Mouse (Mus musculus) kidney, postnatal 25 days (tissue): ENCODE results near the gene Tmprss12.

ENCODE experiments used
- DNase-seq, 2 experiments: peaks; one replicate each; pipeline ENCODE4 v3.0.0; 2021; ENCODE audit warnings: mixed read lengths in 2 of 2

Gene Tmprss12

DNA sequence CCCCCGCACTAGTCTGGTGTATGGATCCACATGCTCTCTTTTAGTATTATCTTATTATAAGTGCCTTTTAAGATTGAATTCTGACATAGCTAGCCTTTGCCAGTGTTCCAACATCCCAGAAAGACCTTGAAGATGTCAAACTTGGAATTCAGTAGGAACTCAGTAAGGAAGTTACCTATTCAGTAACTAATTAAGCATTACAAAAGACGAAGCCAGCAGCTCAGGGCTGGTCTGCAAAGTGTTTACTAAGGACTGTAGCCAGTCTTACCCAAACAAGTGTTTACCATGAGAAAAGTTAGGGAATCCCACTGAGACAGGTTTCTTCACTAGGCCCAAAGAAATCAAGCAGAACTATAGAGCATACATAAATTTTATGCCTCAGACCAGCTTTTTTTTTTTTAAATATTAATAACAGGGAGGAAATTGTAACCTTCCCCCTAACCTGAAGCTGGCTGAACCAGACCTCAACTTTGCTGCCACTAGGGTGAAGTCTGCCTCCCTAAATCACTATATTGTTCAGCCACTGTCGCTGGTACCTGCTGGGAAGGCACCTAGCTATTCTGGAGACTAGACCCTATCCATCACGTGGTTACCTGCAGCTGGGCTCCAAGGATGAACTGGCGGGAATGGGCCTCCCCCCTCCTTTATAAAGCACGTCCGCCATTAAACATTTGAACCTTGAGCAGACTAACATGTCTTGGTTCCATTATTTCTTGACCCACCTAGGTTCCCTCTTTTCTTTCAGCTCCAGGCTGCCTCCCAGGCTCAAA is 5.7 kb upstream of the Tmprss12 start:
- DNase-seq = peak in 1 of 2 experiments; percentile 13

DNA sequence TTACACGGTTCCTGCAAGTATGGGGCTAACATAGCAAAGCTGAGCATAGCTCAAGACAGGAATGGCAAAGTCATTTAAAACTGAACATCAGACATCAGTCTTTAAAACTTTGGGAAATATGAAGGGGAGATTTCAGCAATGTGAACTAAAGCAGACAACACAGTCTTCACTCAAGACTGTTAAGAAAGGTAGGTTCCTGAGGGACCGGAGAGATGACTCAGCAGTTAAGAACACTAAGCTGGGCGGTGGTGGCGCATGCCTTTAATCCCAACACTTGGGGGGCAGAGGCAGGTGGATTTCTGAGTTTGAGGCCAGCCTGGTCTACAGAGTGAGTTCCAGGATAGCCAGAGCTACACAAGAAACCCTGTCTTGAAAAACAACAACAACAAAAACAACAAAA is 4.2 kb upstream of the Tmprss12 start:
- DNase-seq = no peak

DNA sequence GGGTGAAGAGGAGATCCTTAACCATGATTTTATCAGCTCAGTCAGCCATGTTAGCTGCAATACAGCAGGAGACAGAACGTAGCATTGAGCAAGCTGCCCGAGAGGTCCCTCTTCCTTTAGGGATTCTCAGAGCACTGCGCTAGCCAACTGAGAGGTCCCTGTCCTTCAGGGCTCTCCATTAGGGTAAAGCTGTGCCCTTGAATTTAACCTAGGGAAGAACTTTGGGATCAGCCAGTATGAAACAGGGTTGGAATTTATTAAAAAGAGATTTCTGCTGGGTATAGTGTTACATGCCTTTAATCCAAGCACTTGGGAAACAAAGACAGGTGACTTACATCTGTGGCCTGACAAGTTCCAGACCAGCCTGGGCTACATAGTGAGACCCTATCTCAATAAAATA is 3.1 kb upstream of the Tmprss12 start:
- no peak for DNase-seq

DNA sequence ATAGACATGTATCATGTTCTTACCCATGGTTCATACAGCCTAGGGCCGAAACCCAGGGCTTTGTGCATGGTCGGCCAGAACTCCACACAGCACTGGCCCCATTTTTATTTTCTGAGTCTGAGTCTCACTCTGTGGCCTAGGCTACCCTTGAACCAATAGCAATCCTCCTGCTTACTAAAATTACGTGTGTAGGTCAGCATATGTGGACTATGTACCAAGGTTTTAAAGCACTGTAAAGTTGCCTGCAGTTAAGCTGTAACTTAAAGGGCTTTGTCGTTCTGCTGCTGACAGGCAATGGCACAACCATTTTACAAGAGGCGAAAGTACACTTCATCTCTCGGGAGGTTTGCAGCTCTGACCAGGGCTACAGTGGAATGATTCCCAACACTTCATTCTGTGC is 8.3 kb downstream of the Tmprss12 start:
- DNase-seq = no peak

DNA sequence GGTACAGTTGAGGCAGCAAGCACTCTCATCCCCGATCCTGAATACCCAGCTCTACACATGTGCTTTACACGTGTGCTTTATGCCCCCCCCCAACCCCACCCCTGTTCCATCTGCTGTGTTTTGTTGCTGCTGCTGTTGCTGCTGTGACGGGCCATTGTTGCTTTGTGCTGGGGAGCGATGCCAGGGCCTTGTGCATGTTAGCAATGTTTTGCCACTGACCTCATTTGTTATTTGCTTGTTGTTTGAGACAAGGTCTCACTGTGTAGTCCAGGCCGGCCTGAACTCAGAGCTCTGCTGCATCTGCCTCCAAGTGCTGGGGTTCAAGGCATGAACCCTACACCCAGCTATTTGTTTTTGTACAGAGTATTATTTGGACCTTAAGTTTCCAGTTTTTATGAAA is 10.2 kb downstream of the Tmprss12 start:
- no peak for DNase-seq

DNA sequence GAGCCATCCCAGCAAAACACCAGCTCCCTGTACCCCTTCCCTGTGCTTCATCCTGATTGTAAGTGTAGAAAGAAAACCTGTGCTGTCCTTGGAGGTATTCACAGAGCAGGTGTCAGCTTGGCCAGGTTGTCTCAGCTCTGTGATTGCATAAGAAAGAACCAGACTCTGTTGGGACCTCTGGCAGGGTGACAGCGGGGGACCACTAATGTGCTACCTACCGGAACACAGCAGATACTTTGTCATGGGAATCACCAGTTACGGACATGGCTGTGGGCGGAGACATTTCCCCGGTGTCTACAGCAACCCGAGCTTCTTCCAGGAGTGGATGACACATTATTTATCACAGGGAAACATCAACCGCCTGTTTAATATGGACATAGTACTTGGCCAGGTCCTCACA is 11.7 kb downstream of the Tmprss12 start:
- no peak for DNase-seq

DNA sequence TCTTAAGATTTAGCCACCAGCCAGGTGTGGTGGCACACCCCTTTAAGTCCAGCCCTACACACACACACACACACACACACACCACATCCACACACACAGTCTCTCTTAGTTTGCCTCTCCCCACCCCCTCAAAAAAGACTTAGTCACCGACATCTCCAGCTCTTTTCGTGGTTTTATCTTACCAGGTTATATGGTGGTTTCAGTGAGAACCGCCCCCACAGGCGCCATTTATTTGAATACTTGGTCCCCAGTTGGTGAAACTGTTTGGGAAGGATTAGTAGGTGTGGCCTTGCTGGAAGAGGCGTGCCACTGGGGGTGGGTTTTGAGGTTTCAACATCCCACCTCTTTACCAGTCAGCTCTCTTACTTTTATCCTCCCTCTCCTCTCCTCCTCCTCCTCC is 17.2 kb downstream of the Tmprss12 start:
- DNase-seq = no peak

DNA sequence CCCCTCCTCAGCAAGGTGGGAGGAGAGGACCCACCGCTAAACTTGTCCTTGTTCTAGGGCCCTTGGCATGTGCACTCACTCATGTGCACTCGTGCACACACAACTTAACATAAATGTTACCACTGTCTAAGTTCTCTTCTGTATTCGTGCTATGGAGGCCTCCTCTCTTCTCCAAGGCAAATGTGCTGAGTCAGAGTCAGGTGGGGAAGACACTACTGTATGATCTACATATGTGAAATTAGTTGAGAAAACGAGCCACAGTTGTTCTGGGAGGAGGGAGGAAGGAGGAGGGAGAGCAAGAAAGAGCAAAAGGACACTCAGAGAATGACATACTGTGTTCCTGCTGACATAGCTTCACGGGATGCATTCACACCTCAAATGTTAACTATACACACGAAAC is 19.9 kb downstream of the Tmprss12 start:
- DNase-seq = no peak

DNA sequence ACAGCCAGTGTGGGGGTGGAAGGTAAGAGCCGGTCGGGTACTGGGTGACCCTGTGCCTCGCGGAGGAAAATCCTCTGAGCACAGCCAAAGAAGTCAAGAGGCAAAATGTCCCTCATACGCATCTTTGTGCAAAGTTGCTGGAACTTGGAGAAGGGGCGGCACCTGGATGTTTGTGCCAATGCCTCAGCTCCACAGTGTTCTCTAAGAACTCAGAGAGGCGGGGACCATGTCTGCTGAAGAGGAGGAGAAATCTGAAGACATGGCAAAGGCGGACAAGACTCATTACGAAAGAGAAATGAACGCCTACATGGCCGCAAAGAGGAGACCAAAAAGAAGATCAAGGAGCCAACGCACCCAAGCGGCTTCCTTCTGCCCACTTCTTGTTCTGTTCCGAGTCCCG is 20.9 kb downstream of the Tmprss12 start:
- DNase-seq = peak in 1 of 2 experiments; percentile 60

DNA sequence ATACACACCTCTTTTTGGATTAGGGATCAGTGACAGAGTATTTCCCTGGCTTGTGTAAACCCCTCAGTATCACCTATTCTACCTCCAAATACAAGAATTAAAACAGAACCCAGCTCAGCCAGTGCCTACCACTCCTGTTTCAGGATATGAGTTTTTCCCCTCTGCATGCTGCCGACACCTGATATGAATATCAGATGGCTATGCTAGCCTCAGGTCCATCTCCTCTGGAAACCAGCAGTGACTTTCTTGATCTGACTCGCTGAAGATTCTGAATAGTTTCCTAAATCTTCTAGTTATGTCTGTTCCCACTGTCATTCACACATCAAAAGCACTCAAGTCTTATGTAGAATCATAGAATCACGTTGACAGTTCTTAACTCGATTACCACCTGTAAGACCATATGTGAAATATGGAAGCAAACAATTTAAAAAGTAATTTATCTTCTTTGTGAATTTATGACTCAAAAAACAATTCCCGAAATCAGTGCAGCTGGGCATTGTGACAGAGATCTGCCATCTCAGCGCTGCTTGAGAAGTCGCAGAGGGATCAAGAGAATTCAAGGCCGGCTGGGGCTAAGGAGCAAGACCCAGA is 22.9 kb downstream of the Tmprss12 start:
- no peak for DNase-seq

DNA sequence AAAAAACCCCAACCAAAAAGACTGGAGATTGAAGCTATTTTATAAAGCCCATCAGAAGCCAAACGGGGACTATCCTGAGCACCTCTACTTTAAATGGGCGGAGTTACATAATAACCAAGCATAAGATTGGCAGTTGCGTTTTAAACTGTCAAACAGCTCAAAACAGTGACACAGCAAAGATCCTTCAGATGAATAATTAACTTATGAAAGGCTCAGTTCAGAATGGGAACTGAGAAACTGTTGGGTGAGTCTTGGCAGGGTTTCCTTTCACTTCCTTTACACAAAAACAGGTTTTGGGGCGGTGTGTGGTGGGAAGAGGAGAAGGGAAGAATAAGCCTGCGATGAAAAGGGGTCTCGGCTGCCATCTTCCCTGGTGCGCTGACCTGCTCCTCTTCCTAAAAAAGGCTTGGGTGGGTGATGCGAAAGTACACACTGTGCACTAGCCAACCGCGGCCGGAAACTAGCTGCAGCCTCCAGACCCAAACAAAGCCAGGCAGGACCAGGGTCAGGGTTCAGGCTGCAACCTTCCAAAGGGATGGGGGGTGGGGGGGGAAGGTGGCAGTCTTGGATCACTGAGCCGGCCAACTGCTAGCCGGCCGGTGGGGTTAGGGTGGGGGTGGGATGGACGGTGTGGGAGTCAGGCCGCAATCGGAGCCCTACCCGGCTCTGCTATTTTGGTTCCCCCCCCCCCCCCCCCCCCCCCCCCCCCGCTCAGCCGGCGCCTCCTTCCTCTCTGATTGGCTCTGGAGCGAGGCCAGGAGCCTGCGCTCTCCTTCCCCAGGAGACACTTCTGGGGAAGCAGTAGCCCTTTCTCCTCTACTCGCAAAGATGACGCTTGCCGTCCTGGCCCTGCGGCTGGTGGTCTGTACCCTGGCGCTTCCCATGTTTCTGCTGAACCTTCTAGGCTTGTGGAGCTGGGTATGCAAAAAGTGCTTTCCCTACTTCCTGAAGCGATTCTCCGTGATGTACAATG is 23.7 kb downstream of the Tmprss12 start, which contains the start of gene Mettl7a1:
TSS of gene Mettl7a1 (plus strand) at position 122 of the 973 bp plus-strand sequence.
- peak; percentile 91 to 94 for DNase-seq

DNA sequence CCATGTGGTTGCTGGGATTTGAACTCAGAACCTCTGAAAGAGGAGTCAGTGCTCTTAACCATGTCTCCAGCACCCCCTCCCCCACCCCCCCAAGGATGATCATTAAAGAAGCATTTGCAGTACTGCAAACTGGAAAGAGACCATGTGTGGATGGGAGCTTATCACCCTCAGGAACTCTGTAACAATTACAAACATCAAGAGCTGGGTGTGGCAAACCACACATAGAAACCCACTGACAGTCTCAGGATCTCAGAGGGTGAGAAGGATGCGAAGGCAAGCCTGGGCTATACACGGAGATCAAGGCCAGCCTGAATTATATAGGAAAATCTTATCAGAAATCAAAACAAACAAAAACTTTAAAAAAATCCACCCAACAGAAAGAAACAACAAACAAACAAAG is 25.6 kb downstream of the Tmprss12 start:
- DNase-seq = no peak

DNA sequence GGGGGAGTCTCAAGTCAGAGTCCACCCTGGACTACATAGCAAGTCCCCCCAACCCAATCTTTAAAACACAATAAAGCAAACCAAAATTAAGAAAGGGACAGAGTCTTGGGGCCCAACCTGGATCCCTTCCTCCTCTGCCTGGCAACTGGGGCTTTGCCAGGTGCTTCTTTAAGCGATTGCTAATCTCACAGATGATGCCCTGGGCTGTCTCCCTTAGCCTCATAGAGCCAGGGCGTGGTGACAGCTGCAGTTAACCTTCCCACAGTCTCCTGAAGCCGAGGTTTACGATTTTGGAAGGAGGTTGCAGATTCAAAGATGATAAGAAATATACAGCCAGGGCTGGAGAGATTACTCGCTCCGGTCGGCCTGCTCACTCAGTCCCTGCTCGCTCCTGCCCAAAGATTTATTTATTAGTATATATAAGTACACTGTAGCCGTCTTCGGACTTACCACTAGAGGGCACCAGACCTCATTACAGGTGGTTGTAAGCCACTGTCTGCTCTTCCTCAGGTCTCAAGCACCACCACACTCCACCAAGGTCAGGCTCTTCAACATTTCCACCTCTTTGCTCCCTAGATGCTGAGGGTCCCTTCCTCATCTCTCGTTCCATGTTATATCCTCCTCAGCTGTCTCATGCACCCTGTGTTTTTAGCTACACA is 26.9 kb downstream of the Tmprss12 start:
- peak; percentile 69 to 71 for DNase-seq

DNA sequence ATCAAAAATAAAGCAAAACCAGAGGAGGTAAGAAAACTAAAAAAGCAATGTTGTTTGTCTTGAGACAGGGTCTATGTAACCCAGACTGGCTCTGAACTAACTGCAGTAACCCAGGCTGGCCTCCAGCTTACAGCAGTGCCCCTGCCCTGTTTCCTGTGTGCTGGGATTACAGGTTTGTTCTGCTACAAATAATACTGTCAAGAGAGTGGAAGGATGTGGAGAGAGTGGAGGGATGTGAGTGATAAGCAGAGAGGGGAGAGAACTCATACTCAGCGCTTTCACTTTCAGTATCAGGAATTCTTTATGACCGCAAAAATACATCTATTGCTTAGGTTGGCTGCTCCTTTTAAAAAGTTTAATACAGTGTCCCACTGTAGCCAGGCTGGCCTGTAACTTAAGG is 31.7 kb downstream of the Tmprss12 start:
- no peak for DNase-seq

DNA sequence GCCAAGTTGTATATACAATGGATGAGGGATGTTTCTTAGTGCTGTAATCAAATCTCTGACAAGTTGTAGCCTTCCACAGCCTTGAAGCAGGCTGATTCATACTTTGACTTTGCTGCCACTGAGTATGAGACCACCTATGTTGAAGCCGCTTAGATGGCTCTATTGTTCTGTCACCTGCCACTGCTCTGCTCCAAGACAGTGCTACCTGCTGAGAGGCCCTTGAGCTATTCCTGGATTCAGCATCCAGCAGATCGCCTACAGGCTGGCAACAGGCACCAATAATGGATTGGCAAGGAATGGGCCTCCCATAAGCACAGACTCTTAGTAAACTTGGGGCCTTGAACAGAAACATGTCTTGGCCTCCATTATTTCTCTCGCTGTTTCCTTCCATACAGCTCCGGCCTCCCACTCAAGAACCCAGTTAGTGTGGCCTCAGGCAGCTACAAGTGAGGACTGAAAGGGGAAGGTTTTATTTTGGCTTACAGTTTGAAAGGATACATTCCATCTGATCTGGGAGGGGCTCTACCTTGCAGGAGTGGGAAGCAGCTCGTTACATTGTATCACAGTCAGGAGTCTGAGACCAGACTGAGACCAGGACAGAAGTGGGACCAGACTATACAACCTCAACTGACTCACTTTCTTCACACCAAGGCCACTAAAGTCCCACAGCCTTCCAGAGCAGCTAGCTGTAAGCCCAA is 34.0 kb downstream of the Tmprss12 start:
- no peak for DNase-seq

DNA sequence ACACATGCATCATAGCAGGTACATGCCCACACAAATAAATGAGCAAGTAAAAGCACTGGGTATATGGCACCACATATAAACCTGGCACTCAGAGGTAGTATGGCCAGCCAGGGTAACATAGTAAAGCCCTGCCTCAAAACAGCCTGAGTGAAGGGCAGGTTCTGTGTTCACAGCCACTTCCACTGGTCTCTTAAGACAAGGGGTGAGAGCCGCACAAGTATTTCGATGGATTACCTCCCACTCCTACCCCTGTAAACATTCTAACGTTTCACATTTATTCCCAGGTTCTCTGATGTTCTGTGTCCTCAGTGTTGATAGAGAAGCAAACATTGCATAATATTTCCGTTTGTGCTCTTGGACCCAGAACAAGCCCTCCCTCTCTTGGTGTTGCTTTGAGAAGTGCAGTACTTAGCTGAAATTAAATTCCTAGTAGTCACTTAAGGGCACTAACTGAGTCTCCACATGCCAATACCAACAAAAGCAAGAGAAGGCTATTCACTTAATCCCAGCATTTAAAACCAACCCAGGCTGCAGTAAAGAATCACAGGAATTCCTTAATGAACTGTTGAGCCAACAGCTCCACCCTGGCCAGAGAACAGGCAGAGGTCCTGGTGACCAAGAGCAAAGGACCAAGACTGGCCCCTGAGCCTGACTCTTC is 37.5 kb downstream of the Tmprss12 start:
- peak; percentile 32 to 66 for DNase-seq

DNA sequence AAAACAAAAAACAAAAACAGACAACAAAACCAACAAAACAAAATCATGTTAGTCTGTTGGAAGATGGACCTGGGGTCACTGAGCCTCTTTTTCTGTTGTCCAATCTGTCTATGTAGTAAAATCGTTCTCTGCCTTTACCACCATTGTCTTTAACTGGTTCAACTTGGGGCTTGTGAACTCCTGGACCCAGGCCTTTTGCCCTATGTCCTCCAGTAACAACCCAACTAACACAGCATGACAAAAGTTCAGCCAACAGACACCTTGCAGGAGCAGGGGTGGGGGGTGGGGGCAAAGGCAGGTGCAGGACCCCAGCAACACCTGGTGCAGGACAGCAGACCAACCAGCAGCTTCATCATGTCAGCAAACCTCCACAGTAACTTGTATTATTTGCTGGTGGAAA is 39.2 kb downstream of the Tmprss12 start:
- no peak for DNase-seq

DNA sequence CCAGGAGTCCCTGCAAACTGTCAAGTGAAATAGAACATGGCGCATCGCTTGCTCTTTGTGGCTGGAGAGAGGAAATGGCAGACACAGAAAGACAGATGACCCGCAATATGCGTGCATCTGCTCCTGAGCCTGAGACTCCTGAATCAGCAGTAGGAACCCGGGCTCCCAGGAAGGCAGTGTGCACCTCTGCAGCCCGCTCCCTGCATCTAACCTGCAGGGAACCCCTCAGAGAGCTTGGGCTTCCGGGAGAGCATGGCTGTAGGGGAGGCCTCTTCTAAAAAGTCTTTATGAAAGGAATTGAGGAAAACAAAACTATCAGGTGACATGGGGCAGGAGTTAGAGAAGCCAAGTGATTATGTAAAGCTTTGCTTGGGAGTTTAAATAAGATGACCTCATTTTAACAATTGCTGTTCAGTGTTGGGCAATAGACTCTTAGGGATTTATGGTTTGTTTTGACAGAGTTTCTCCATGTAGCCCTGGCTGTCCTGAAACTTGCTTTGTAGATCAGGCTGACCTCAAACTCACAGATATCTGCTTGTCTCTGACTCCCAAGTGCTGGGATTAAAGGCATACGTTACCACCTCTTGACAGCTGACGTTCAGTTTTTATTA is 39.8 kb downstream of the Tmprss12 start:
- no peak for DNase-seq

DNA sequence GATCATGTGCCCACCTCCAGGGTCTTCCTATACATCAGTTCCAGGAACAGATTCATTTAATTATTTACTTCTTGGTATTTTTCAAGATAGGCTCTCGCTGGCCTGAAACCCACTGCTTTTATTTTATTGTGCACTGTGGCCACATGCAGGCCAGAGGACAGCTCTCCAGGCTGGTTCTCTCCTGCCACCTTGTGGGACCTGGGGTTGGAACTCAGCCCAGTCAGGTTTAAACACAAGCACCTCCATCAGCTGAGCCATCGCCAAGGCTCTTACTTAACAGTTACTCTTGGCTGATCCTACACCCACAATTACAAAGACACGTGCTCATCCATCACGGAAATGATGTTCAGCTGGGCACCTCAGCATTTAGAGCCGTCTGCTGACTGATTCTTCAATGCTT is 40.5 kb downstream of the Tmprss12 start:
- peak; percentile 86 to 92 for DNase-seq

DNA sequence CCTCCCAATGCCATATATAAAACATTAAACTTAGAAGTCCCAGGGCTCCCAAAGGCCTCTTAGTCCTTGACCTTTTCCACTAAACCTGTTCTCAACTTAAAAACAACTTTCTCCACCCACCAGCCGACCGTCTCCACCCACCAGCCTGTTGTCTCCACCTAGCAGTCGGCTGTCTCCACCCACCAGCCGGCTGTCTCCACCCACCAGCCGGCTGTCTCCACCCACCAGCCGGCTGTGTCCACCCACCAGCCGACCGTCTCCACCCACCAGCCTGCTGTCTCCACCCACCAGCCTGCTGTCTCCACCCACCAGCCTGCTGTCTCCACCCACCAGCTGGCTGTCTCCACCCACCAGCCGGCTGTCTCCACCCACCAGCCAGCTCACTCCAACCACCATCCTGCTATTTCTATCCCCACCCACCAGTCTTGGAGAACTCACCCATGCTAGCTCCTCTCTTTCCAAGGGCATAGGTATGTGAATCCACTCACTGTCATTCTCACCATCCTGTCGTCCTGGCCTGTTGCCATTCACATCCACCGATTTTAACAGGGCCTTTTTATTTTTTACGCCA is 43.5 kb downstream of the Tmprss12 start:
- peak in 1 of 2 experiments; percentile 32 for DNase-seq

DNA sequence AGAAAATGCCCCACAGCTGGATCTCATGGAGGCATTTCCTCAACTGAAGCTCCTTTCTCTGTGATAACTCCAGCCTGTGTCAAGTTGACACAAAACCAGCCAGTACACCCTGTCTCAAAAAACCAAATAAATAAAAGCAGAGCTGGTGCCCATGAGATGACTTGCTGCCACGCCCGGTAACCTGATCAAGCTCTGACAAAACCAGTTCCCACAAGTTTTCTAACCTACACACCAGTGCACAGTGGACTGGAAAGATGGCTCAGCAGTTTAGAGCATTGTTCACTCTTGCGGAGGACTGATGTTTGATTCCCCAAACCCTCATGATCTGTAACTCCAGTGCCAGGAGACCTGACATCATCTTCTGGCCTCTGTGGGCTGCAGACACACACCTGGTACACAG is 44.6 kb downstream of the Tmprss12 start:
- no peak for DNase-seq
